Mouse (Mus musculus) layer of hippocampus, adult 8-10 months (tissue): Measurements from ENCODE around the gene Gabrp. TPM values are rescaled to one million over a fixed set of nuclear protein-coding genes. Genes with fewer than 3 reads are reported as not detected.
A peak's percentile ranks its signal among the peaks of the same experiment; 100 is the strongest.

ENCODE experiments used
- DNase-seq, 2 experiments: peaks; one replicate each; pipeline ENCODE4 v3.0.0; 2022; ENCODE audit warnings: low spot score in 2 of 2
- total RNA-seq, 4 experiments: library from RNA; stranded (reverse); gene quantifications; 2 replicates each; pipeline ENCODE4 v1.2.4; 2022

Gene Gabrp
- total RNA-seq = not detected

GRCm38 (mm10) chr11:33578859-33579258 lies at the start of gene Gabrp:
Gabrp (minus strand) TSS chr11:33578959.
- no peak for DNase-seq

- peak in 1 of 2 experiments; percentile 15 for DNase-seq
These were observed 48.5 kb upstream of the Gabrp start for GRCm38 (mm10) chr11:33627136-33627742.

GRCm38 (mm10) chr11:33614218-33614617 lies 35.5 kb upstream of the Gabrp start:
- peak; percentile 22 to 79 for DNase-seq

GRCm38 (mm10) chr11:33607784-33608183 lies 29.0 kb upstream of the Gabrp start:
- no peak for DNase-seq

- no peak for DNase-seq
These were observed 24.4 kb upstream of the Gabrp start for GRCm38 (mm10) chr11:33603174-33603573.

DNA sequence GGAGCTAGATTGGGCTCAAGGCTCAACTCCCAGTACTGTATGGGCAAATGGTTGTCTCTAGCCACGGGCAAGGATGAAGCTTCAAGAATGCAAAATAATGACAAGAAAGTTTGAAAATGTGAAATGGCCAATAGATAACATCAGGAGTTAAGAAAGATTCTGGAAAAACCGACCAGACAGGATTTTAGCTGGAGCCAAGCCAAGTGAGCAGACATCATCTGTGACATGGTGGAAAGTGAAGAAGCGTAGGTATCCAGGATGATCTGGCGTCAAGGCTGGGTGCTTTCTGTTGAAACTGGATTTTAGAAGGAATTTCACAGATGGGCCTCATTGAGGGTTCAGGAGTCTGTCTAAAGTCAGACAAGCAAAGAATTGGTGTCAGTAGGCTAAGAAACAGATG lies 20.2 kb upstream of the Gabrp start, which contains the start of gene D130052B06Rik:
TSS of gene D130052B06Rik (plus strand) at position 317 of the 400 bp plus-strand sequence.
- no peak for DNase-seq

GRCm38 (mm10) chr11:33596655-33597054 lies 17.9 kb upstream of the Gabrp start:
- no peak for DNase-seq

GRCm38 (mm10) chr11:33592826-33593225 lies 14.1 kb upstream of the Gabrp start:
- DNase-seq = no peak

DNA sequence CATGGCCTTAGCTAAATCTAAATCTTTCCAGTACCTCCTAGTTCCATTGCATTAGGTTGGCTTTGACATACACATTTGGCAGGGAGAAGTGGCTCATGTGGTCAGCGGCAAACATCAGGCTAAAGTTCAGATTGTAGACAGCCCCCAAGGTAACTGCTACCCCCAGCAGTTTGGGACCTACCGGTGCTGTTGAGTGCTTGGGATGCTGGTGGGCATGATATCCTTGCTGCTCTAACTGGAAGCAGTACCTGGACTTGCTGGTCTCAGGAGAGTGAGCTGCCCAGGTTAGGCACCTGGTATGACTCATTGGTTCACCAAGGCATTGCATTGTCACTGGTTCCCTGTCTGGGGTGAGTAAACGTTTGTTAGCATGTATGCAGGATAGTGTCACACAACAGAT lies 12.0 kb upstream of the Gabrp start:
- no peak for DNase-seq

DNA sequence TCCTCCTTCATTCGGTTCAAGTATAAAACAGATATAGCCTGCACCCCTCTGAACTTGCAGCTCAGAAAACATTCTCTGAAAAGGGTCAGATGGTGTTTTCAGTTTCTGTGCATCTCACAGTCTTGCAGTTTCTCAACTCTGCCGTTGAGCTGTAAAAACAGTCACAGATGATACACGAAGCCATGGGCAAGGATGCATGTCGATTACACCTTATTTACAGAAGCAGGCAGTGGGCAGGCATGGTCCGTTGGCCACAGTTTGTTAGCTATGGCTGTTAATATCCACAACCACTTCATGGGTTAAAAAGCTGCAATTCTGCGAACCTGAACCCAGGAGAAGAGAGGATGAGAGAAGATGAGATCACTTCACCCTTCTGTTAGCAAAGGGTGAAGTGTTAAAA lies 7.9 kb upstream of the Gabrp start:
- DNase-seq = no peak

GRCm38 (mm10) chr11:33579621-33580020 lies 862 bp upstream of the Gabrp start:
- no peak for DNase-seq

- DNase-seq = no peak
These were observed 3.8 kb downstream of the Gabrp start for GRCm38 (mm10) chr11:33574944-33575343.

- DNase-seq = peak in 1 of 2 experiments; percentile 27
These were observed 8.3 kb downstream of the Gabrp start for GRCm38 (mm10) chr11:33570413-33570812.

DNA sequence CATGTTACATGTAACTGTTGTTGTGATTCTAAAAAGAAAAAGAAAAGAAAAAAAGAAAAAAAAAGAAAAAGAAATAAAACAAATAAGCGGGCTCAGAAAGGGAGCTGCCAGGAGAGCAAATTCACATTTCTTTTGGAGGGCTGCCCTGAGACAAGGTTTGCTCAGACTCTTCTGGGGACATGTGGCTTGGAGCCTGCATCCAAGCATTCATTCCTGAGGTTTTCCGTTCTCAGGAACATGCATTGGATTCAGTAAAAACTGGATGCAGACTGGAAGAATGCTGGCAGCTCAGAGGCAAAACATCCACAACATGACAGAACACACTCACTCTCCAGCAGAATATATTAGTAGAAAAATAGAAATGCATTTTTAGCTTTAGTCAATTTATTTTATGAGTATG lies 14.8 kb downstream of the Gabrp start:
- DNase-seq = no peak

- peak in 1 of 2 experiments; percentile 24 for DNase-seq
These were observed 24.6 kb downstream of the Gabrp start for GRCm38 (mm10) chr11:33554123-33554522.

GRCm38 (mm10) chr11:33550861-33551560 lies 27.7 kb downstream of the Gabrp start:
- no peak for DNase-seq

GRCm38 (mm10) chr11:33547386-33547785 lies 31.4 kb downstream of the Gabrp start:
- DNase-seq = no peak

DNA sequence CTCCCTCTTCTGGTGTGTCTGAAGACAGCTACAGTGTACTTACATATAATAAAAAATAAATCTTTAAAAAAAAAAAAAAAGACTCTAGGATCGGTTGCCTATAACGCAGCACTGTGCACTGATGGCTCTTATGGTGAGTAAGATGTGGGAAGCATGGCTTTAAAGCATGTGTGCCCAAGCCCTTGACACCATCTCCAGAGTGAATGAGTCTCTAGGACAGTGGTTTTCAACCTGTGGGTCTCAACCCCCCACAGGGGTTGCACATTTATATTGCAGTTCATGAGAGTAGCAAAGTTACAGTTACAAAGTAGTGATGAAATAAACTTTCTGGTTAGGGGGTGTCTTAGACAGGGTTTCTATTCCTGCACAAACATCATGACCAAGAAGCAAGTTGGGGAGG lies 33.8 kb downstream of the Gabrp start:
- DNase-seq = no peak

DNA sequence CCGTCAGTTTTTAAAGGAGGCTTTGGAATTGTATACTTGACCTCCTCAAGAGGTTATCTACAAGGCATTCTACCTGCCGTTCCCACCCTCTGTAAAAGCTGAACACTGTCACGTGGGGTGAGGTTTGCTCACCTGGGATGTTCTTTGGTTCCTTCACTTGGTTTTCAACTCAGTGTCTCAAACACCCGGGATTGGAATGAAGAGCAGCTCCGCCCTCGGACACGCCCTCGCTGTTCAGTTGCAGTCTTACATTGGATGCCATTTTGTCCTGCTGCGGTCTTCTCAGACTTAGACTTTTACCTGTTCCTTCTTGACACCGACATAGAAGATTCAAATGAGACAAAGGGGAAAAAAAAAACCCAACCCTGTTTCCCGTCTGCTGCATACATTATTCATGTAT lies 34.6 kb downstream of the Gabrp start:
- no peak for DNase-seq

GRCm38 (mm10) chr11:33537390-33538125 lies 41.2 kb downstream of the Gabrp start:
- DNase-seq = no peak

- no peak for DNase-seq
These were observed 42.1 kb downstream of the Gabrp start for GRCm38 (mm10) chr11:33536636-33537035.

GRCm38 (mm10) chr11:33534541-33534940 lies 44.2 kb downstream of the Gabrp start:
- no peak for DNase-seq
